Mouse (Mus musculus) stomach, postnatal 0 days (tissue): ENCODE measurements around the gene Hip1r. TPM values are rescaled to one million over a fixed set of nuclear protein-coding genes. Genes with fewer than 3 reads are reported as not detected.
A peak's percentile ranks its signal among the peaks of the same experiment; 100 is the strongest.

Experiments
- ATAC-seq: fragments of 200-750 bp; cut with Nextera tagmentation; 2 replicates; pipeline ENCODE4 v1.8.0; 2017; ENCODE audit not compliant: low FRiP score, low TSS enrichment
- DNase-seq: peaks from one replicate; pipeline ENCODE4 v3.0.0-alpha.2; 2016; ENCODE audit warnings: low spot score
- H3K27ac ChIP-seq: fragments of 300-500 bp; sonication (generic); replicated peaks from 2 replicates; pipeline ENCODE4 v1.5.1; 2014; ENCODE audit warnings: mild to moderate bottlenecking, control low read depth
- H3K27me3 ChIP-seq: fragments of 300-500 bp; sonication (generic); 2 replicates; pipeline ENCODE4 v1.6.1; 2014; ENCODE audit warnings: low read length; ENCODE audit not compliant: control insufficient read depth, insufficient read depth
- H3K36me3 ChIP-seq: fragments of 300-500 bp; sonication (generic); 2 replicates; pipeline ENCODE4 v1.6.1; 2014; ENCODE audit warnings: low read length, mixed read lengths; ENCODE audit not compliant: control insufficient read depth, insufficient read depth
- H3K4me1 ChIP-seq: fragments of 300-500 bp; sonication (generic); replicated peaks from 2 replicates; pipeline ENCODE4 v1.6.1; 2014; ENCODE audit warnings: antibody characterized with exemption; ENCODE audit not compliant: control insufficient read depth, insufficient read depth
- H3K4me2 ChIP-seq: fragments of 300-500 bp; sonication (generic); replicated peaks from 2 replicates; pipeline ENCODE4 v1.6.1; 2014; ENCODE audit warnings: low read depth, mild to moderate bottlenecking, control low read depth, moderate library complexity
- H3K4me3 ChIP-seq: fragments of 300-500 bp; sonication (generic); 2 replicates; pipeline ENCODE4 v1.5.1; 2014; ENCODE audit warnings: low read depth, low read length, control low read depth
- H3K9ac ChIP-seq: fragments of 300-500 bp; sonication (generic); 2 replicates; pipeline ENCODE4 v1.6.1; 2014; ENCODE audit warnings: mild to moderate bottlenecking, low read length, control low read depth, mixed read lengths
- H3K9me3 ChIP-seq: fragments of 300-500 bp; sonication (generic); 2 replicates; pipeline ENCODE4 v1.6.1; 2016; ENCODE audit warnings: low read length; ENCODE audit not compliant: control insufficient read depth
- CTCF ChIP-seq: IDR thresholded peaks from 2 replicates; pipeline ENCODE4 v1.5.1; 2016; ENCODE audit warnings: antibody characterized with exemption, low read depth, mild to moderate bottlenecking, moderate library complexity
- EP300 ChIP-seq: optimal IDR thresholded peaks from 2 replicates; pipeline ENCODE3; 2016; ENCODE audit warnings: antibody characterized with exemption
- WGBS: fragments of 180-500 bp; shearing (Covaris S2); extraction: QIAGEN DNeasy Blood & Tissue Kit; methylation state at CpG from one replicate; pipeline ENCODE4 v1.1.7; 2014; 5-methylcytosine and 5-hydroxymethylcytosine counted together
- polyA plus RNA-seq: library from polyadenylated mRNA; unstranded; fragments of >200 nt; fragmentation: Nextera tagmentation; extraction: Ambion mirVana; gene quantifications from 2 replicates; pipeline ENCODE4 v1.2.1, GENCODE M21; 2015

The Hip1r gene
- polyA plus RNA-seq, 1 experiment from 2014 or later, result 31.2 TPM

DNA sequence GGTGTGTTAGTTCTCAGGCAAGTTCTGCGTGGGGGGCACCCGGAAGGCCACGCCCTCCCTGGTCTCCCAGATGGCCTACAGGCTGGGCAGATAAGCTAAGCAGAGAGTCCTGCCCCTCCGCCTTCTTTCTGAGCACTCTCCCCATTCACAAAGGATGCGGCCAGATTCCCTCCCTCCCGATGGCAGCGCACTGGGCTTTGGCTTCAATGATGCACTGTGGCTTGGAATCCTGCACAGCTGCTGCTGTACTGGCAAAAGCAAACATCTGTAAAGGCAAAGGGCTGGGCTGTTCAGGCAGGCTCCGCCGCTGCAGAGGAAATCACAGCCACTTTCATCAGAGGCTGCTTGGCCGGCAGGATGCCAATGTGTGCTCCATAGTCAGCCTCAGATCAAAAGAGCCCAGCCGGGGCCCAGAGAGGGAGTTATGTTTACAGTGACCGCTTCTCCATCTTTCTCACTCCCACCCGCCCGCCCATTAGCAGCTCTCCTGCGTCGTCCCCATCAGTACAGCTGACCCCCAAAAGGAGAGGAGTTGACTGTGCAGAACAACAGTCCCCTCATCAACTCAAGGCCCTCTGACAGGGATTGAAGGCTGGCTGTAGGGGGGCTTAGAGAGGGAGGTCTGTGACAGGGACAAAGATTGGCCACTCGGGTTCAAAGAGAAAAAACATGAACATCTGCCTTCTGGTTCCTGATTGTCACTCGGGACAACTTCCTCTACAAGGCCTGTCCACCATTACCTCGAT lies 37.7 kb downstream of the Hip1r start:
- WGBS, result 4% methylated on average over 19 of the region's 19 CpGs
- H3K27ac ChIP-seq, result peak overlapping the region; percentile 77
- H3K9ac ChIP-seq, result 0 out of 2 replicates have a peak overlapping the region, but pooled peaks have one; percentile 27
- no peaks in the 10 kb centered on the region for H3K9me3 ChIP-seq
- TF ChIP-seq EP300 (no peak), CTCF (no peak)
- H3K4me3 ChIP-seq, result no peak overlapping the region
- peaks cover 9% of the 10 kb centered on the region; the same call in 1 of the 2 replicates for H3K4me1 ChIP-seq
- peaks cover 23% of the 10 kb centered on the region for H3K36me3 ChIP-seq
- peak overlapping the region; percentile 34 for H3K4me2 ChIP-seq
- DNase-seq, result peak; percentile 79
- ATAC-seq, result peak; percentile 32; the same call in 1 of the 2 replicates
- H3K27me3 ChIP-seq, result no peaks in the 10 kb centered on the region

- no peak for ATAC-seq
- 35% methylated on average over 8 of the region's 8 CpGs for WGBS
- peaks cover 18% of the 10 kb centered on the region for H3K36me3 ChIP-seq
- no peak for DNase-seq
- 0 out of 2 replicates have a peak overlapping the region, but pooled peaks have one; percentile 27 for H3K9ac ChIP-seq
- no peak overlapping the region for H3K4me3 ChIP-seq
- no peak overlapping the region; the same call in 1 of the 2 replicates for H3K4me2 ChIP-seq
- peaks cover 9% of the 10 kb centered on the region; the same call in 1 of the 2 replicates for H3K4me1 ChIP-seq
- TF ChIP-seq EP300, result no peak
- no peak for TF ChIP-seq CTCF
- H3K27ac ChIP-seq, result peak overlapping the region; percentile 77
- H3K9me3 ChIP-seq, result no peaks in the 10 kb centered on the region
- H3K27me3 ChIP-seq, result no peaks in the 10 kb centered on the region
Measured at GRCm38 (mm10) chr5:124011927-124012326, 38.5 kb downstream of the Hip1r start.

- no peak for TF ChIP-seq EP300
- TF ChIP-seq CTCF, result 0 out of 2 replicates have a peak, but pooled peaks have one; percentile 19
- peaks cover 12% of the 10 kb centered on the region; the same call in 1 of the 2 replicates for H3K4me1 ChIP-seq
- H3K9ac ChIP-seq, result no peak overlapping the region
- H3K4me2 ChIP-seq, result no peak overlapping the region
- no peaks in the 10 kb centered on the region for H3K27me3 ChIP-seq
- DNase-seq, result no peak
- ATAC-seq, result no peak
- H3K36me3 ChIP-seq, result peaks cover 11% of the 10 kb centered on the region
- no peaks in the 10 kb centered on the region for H3K9me3 ChIP-seq
- no peak overlapping the region for H3K4me3 ChIP-seq
- H3K27ac ChIP-seq, result peak overlapping the region; percentile 73; the same call in 1 of the 2 replicates
- WGBS, result 61% methylated on average over 10 of the region's 10 CpGs
Measured at GRCm38 (mm10) chr5:124012885-124013284, 39.5 kb downstream of the Hip1r start.

- WGBS, result 82% methylated on average over 16 of the region's 16 CpGs
- no peak overlapping the region for H3K9ac ChIP-seq
Measured at GRCm38 (mm10) chr5:124013747-124014146, 40.3 kb downstream of the Hip1r start.

GRCm38 (mm10) chr5:124014180-124014579 lies 40.8 kb downstream of the Hip1r start:
- peak overlapping the region; percentile 35; the same call in 1 of the 2 replicates for H3K27ac ChIP-seq
- WGBS, result 81% methylated on average over 3 of the region's 3 CpGs
- H3K9me3 ChIP-seq, result no peaks in the 10 kb centered on the region
- TF ChIP-seq EP300 (no peak), CTCF (no peak)
- no peak overlapping the region for H3K4me3 ChIP-seq
- DNase-seq (no peak), ATAC-seq (no peak)
- no peaks in the 10 kb centered on the region for H3K27me3 ChIP-seq
- no peak overlapping the region for H3K9ac ChIP-seq
- H3K4me1 ChIP-seq, result peaks cover 12% of the 10 kb centered on the region
- H3K4me2 ChIP-seq, result no peak overlapping the region
- H3K36me3 ChIP-seq, result peaks cover 4% of the 10 kb centered on the region

More at GRCm38 (mm10) chr5:124013747-124014146, 40.3 kb downstream of the Hip1r start:
- Histone ChIP-seq H3K9me3 (no peaks in the 10 kb centered on the region), H3K4me1 (peaks cover 12% of the 10 kb centered on the region; the same call in 1 of the 2 replicates), H3K4me3 (no peak overlapping the region), H3K4me2 (no peak overlapping the region), H3K36me3 (peaks cover 8% of the 10 kb centered on the region), H3K27me3 (no peaks in the 10 kb centered on the region), H3K27ac (peak overlapping the region; percentile 35; the same call in 1 of the 2 replicates)
- DNase-seq, result no peak
- ATAC-seq, result no peak
- TF ChIP-seq CTCF, result no peak
- TF ChIP-seq EP300, result no peak

GRCm38 (mm10) chr5:124014791-124015251 lies 41.4 kb downstream of the Hip1r start:
- H3K9ac ChIP-seq, result peak overlapping the region; percentile 45; the same call in 1 of the 2 replicates
- H3K9me3 ChIP-seq, result no peaks in the 10 kb centered on the region
- DNase-seq, result no peak
- peaks cover under 1% of the 10 kb centered on the region; the same call in 1 of the 2 replicates for H3K36me3 ChIP-seq
- H3K4me2 ChIP-seq, result peak overlapping the region; percentile 27
- H3K4me3 ChIP-seq, result no peak overlapping the region
- TF ChIP-seq CTCF (no peak), EP300 (no peak)
- 36% methylated on average over 11 of the region's 11 CpGs for WGBS
- ATAC-seq, result no peak
- H3K27ac ChIP-seq, result peak overlapping the region; percentile 56
- peaks cover 15% of the 10 kb centered on the region for H3K4me1 ChIP-seq
- H3K27me3 ChIP-seq, result no peaks in the 10 kb centered on the region
